Mouse (Mus musculus) lung, postnatal 0 days (tissue): Measurements from ENCODE around the gene P4ha2.

Source experiments
- CTCF ChIP-seq: IDR thresholded peaks from 2 replicates; pipeline ENCODE4 v1.5.1; 2016; ENCODE audit warnings: antibody characterized with exemption, mild to moderate bottlenecking
- EP300 ChIP-seq: IDR thresholded peaks from 2 replicates; pipeline ENCODE4 v1.6.1; 2016; ENCODE audit warnings: antibody characterized with exemption, mild to moderate bottlenecking, control low read depth

- no peak for TF ChIP-seq CTCF
- TF ChIP-seq EP300 = no peak
Observed at GRCm38 (mm10) chr11:54174877-54175276, 75.0 kb downstream of the P4ha2 start.
